Mouse (Mus musculus): ENCODE measurements around the gene Itpkb.

DNA sequence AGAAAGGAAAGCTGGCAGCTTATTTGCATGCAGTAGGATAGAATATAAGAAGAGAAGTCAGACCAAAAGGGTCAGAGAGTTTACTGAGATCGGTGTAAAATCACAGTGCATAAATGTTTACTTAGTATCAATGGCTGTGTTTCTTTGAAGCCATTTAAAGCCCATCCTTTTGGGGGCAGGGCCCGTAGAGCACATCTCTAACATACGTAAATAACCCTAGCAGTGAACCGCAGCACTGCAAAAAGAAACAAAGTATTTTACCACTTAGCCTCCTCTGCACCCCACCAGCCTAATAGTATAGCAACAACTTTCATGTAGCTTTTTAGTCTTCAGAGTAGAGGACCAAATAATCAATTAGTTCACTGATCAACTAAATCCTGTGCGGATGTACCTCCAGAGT lies 67.4 kb downstream of the Itpkb start:
- TF ChIP-seq EP300 (optimal IDR thresholded peaks at IDR 0.05) (no peak), CTCF (IDR thresholded peaks at IDR 0.05; ENCODE audit: low read depth) (no peak)
